Mouse (Mus musculus) forebrain, embryonic 16.5 days (tissue): ENCODE measurements around the gene Hist1h2ak. TPM values are rescaled to one million over a fixed set of nuclear protein-coding genes. Genes with fewer than 3 reads are reported as not detected.
"Not testable (repeated sequence)": the region's sequence is repeated elsewhere in the genome, so short reads cannot be mapped to it uniquely, and the experiment has no call there.

Experiments
- ATAC-seq: fragments of 200-750 bp; cut with Nextera tagmentation; 2 replicates; pipeline ENCODE4 v1.8.0; 2017; ENCODE audit warnings: mild to moderate bottlenecking, moderate library complexity
- H3K27ac ChIP-seq: fragments of 300-500 bp; sonication (generic); 2 replicates; pipeline ENCODE4 v1.5.1; 2014; ENCODE audit warnings: low read length, control low read depth
- H3K27me3 ChIP-seq: fragments of 300-500 bp; sonication (generic); replicated peaks from 2 replicates; pipeline ENCODE4 v1.6.1; 2014; ENCODE audit warnings: low read length; ENCODE audit not compliant: control insufficient read depth, insufficient read depth
- H3K36me3 ChIP-seq: fragments of 300-500 bp; sonication (generic); 2 replicates; pipeline ENCODE4 v1.6.1; 2014; ENCODE audit not compliant: control insufficient read depth, insufficient read depth
- H3K4me1 ChIP-seq: fragments of 300-500 bp; sonication (generic); replicated peaks from 2 replicates; pipeline ENCODE4 v1.6.1; 2014; ENCODE audit warnings: low read length; ENCODE audit not compliant: control insufficient read depth, insufficient read depth
- H3K4me2 ChIP-seq: fragments of 300-500 bp; sonication (generic); 2 replicates; pipeline ENCODE4 v1.6.1; 2014; ENCODE audit warnings: mild to moderate bottlenecking, low read length, control low read depth
- H3K4me3 ChIP-seq: fragments of 300-500 bp; sonication (generic); replicated peaks from 2 replicates; pipeline ENCODE4 v1.5.1; 2014; ENCODE audit warnings: mild to moderate bottlenecking, low read length, control low read depth
- H3K9ac ChIP-seq: fragments of 300-500 bp; sonication (generic); replicated peaks from 2 replicates; pipeline ENCODE4 v1.6.1; 2014; ENCODE audit warnings: low read depth, low read length, control low read depth
- H3K9me3 ChIP-seq: fragments of 300-500 bp; sonication (generic); 2 replicates; pipeline ENCODE4 v1.6.1; 2016; ENCODE audit warnings: low read length; ENCODE audit not compliant: control insufficient read depth
- WGBS: fragments of 180-500 bp; shearing (Covaris S2); extraction: QIAGEN DNeasy Blood & Tissue Kit; methylation state at CpG from one replicate; pipeline ENCODE4 v1.1.7; 2014; 5-methylcytosine and 5-hydroxymethylcytosine counted together
- polyA plus RNA-seq: library from polyadenylated mRNA; unstranded; fragments of >200 nt; fragmentation: Nextera tagmentation; extraction: Ambion mirVana; gene quantifications from 2 replicates; pipeline ENCODE4 v1.2.1, GENCODE M21; 2015

Hist1h2ak gene
- 12.3 and 18.7 TPM in 2 replicates for polyA plus RNA-seq

GRCm38 (mm10) chr13:21753524-21754285 lies at the start of gene Hist1h2ak, which contains the start of gene Hist1h2bn:
TSS of gene Hist1h2ak (minus strand) at chr13:21753827.
TSS of gene Hist1h2bn (plus strand) at chr13:21754123.
- under 1% methylated on average over 32 of the region's 50 CpGs for WGBS
- H3K36me3 ChIP-seq, H3K9me3 ChIP-seq, H3K27me3 ChIP-seq: not testable (repeated sequence)
- Histone ChIP-seq H3K4me2 (peak within 1 kb of the TSS; percentile 85), H3K4me1 (peaks cover 13% of the 10 kb centered on the region), H3K9ac (peak within 1 kb of the TSS; percentile 64), H3K4me3 (peak within 1 kb of the TSS; percentile 51), H3K27ac (peak within 1 kb of the TSS; percentile 94)
- ATAC-seq = peak; percentile 95

DNA sequence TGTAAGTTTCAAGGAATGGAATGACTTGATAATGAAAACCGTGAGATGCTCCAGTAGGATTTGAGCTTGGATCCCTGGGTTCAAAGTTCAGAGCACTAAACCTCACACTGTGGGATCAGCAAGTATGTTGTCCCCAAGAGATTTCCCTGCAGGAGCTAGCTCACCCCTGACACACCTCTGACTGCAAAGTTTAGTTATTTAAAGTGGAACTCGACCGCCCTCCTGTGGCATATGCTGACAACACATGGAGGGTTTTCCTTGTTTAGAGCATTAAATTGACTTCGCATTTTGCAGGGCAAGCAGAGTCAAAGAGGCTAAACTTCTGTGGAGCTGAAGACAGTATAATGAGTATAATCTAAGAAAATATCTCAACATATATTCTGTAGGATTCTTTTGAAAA lies 49.4 kb upstream of the Hist1h2ak start:
- not testable (repeated sequence) for H3K9ac ChIP-seq, H3K27ac ChIP-seq, H3K36me3 ChIP-seq, H3K27me3 ChIP-seq, H3K9me3 ChIP-seq, H3K4me3 ChIP-seq, H3K4me2 ChIP-seq, H3K4me1 ChIP-seq
- WGBS = no CpG with 5 or more reads among the region's 4 CpGs
- peak; percentile 73 for ATAC-seq

DNA sequence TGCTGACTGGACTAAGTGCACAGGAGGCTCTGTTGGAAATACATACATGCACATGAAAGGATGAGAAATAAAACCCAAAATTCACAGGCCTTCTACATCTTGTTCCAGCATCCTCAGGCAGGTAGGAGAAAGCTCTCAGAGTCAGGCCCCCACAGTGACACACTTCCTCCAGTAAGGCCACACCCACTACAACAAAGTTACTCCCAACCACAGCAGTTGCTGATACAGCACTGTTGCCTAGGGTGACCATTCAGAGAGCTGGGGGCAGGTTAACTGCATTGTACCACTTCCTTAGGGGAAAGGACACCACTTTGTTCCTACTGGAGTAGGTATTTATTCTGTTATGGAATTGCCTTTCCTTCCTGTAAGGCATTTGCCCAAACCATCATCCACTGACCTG lies 43.5 kb upstream of the Hist1h2ak start:
- not testable (repeated sequence) for H3K27ac ChIP-seq, H3K9me3 ChIP-seq, ATAC-seq, H3K4me3 ChIP-seq, H3K4me1 ChIP-seq, H3K9ac ChIP-seq, H3K36me3 ChIP-seq, H3K4me2 ChIP-seq, H3K27me3 ChIP-seq

- ATAC-seq = no peak
- Histone ChIP-seq H3K36me3 (no peaks in the 10 kb centered on the region), H3K27ac (no peak overlapping the region), H3K4me1 (peaks cover 4% of the 10 kb centered on the region; the same call in 1 of the 2 replicates), H3K4me3 (no peak overlapping the region), H3K4me2 (no peak overlapping the region), H3K9ac (no peak overlapping the region), H3K9me3 (no peaks in the 10 kb centered on the region), H3K27me3 (no peaks in the 10 kb centered on the region)
- WGBS = 89% methylated on average over 7 of the region's 7 CpGs
Measured at GRCm38 (mm10) chr13:21795584-21795983, 42.0 kb upstream of the Hist1h2ak start.

DNA sequence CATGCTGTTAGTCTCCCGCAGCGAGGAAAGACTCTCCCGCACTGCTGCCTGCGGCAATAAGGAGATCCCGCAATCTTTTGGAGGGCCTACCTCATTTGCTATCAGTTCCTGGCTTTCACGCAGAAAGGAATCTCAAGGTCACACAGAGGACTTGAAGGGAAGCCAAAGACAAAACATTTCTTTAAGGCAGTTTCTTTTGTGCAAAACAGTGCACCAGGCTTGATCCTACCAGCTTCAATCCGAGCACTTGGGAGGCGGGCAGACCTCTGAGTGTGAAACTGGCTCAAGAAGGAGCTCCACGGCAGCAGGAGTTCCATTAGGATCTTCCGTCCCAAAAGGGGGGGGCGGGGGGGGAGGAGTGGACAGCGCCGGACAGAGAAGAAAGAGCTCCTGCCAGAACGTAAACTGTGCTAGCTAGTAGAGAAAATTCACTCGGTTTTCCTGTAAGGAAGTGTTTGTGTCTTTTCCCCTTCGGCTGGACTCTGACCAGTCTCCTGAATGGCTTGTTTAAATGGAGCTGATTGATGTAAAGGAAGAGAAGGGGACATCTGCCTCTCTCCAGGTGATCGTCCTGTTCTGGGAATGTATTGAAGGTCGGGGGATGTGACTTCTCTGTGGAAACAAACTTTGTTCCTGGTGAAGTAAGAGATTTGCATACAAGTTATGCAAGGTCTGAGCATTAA lies 37.1 kb upstream of the Hist1h2ak start:
- H3K4me3 ChIP-seq = no peak overlapping the region
- H3K4me1 ChIP-seq = peaks cover 17% of the 10 kb centered on the region
- H3K9ac ChIP-seq = no peak overlapping the region
- H3K27ac ChIP-seq = no peak overlapping the region
- no peaks in the 10 kb centered on the region for H3K27me3 ChIP-seq
- H3K9me3 ChIP-seq = no peaks in the 10 kb centered on the region
- 7% methylated on average over 18 of the region's 18 CpGs for WGBS
- ATAC-seq = no peak
- no peaks in the 10 kb centered on the region for H3K36me3 ChIP-seq
- H3K4me2 ChIP-seq = peak overlapping the region; percentile 29; the same call in 1 of the 2 replicates

DNA sequence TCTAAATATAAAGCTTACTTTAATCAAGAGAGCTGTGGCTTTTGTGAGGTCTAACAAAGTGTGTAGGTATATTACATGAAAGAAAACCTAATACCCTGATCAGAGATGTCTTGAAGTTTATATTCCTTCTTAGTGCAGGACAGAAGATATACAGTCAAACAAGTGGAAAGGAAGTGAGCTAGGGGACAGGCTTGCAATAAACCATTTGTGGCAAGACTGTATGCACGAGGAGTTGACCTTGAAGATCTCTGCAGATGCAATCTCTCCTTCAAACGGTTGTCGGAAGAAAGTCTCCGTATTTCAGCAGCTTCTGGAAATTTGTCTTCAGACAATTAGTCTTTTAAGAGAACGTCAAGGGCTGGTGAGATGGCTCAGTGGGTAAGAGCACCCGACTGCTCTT lies 36.3 kb upstream of the Hist1h2ak start:
- Histone ChIP-seq H3K4me3 (no peak overlapping the region), H3K4me1 (peaks cover 18% of the 10 kb centered on the region), H3K4me2 (no peak overlapping the region), H3K27me3 (no peaks in the 10 kb centered on the region), H3K9me3 (no peaks in the 10 kb centered on the region), H3K27ac (no peak overlapping the region), H3K36me3 (no peaks in the 10 kb centered on the region), H3K9ac (no peak overlapping the region)
- 62% methylated on average over 6 of the region's 6 CpGs for WGBS
- no peak for ATAC-seq

GRCm38 (mm10) chr13:21787760-21788593 lies 34.4 kb upstream of the Hist1h2ak start:
- Histone ChIP-seq H3K9me3 (no peaks in the 10 kb centered on the region), H3K9ac (no peak overlapping the region; the same call in 1 of the 2 replicates), H3K4me3 (peak overlapping the region; percentile 28), H3K36me3 (no peaks in the 10 kb centered on the region), H3K4me2 (peak overlapping the region; percentile 48), H3K4me1 (peaks cover 28% of the 10 kb centered on the region), H3K27me3 (no peaks in the 10 kb centered on the region), H3K27ac (peak overlapping the region; percentile 63)
- 8% methylated on average over 14 of the region's 21 CpGs for WGBS
- ATAC-seq = peak; percentile 19

- peak; percentile 91 for ATAC-seq
- under 1% methylated on average over 32 of the region's 63 CpGs for WGBS
- not testable (repeated sequence) for H3K36me3 ChIP-seq, H3K9me3 ChIP-seq, H3K27me3 ChIP-seq
- H3K4me1 ChIP-seq = peaks cover 36% of the 10 kb centered on the region
- peak within 1 kb of the TSS; percentile 57 for H3K4me2 ChIP-seq
- H3K4me3 ChIP-seq = peak within 1 kb of the TSS; percentile 44
- peak within 1 kb of the TSS; percentile 52 for H3K9ac ChIP-seq
- H3K27ac ChIP-seq = peak within 1 kb of the TSS; percentile 74
Measured at GRCm38 (mm10) chr13:21786899-21787629, 33.4 kb upstream of the Hist1h2ak start, which contains the start of the genes Hist1h2an and Hist1h2bp. TSS of gene Hist1h2an (minus strand) at chr13:21787218. TSS of gene Hist1h2bp (plus strand) at chr13:21787461.
